8 mouse cellular contexts compared by ENCODE assay signal in the genomic region with DNA sequence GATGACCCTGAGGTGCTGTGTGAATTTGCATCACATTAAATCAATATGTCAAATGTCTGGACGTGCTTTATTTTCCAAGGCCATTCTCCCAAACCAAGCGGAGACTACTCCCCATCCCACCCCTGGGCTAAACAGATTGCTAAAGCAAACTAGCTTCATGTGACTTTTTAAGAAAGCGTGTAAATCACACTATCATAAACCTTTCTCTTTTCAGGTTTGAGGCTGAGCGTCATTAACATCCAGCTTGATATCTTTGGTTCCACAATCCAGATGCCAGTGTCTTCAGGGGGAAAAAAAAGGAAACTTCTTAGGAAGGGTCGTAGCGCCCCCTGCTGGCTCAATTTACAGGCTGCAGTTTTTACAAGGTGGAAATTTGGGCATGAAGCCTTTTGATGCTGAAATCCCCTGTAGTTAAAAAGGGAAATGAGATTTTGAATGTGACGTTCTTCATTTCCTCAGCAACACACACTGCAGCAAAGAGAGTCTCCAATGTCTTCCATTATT.
A peak's percentile ranks its signal among the peaks of the same experiment; 100 is the strongest.
DNase-seq lines count a peak whose midpoint lies in the region; ATAC-seq lines count a peak whose summit lies in the region.

No protein-coding gene starts in this region.

- WGBS in heart, embryonic 10.5 days = 29% methylated on average over 7 of the region's 7 CpGs
- WGBS in forebrain, embryonic 15.5 days = 27% methylated on average over 7 of the region's 7 CpGs
- 4% methylated on average over 7 of the region's 7 CpGs for WGBS in limb, embryonic 11.5 days
- 13% methylated on average over 7 of the region's 7 CpGs for WGBS in neural tube, embryonic 14.5 days

- no peak overlapping the region for H3K4me2 ChIP-seq in forebrain, embryonic 15.5 days (replicated peaks)
- no peak overlapping the region for H3K4me2 ChIP-seq in limb, embryonic 11.5 days (ENCODE audit: low read depth, severe bottlenecking)
- H3K4me2 ChIP-seq in neural tube, embryonic 14.5 days (ENCODE audit: low read depth, low read length) = no peak overlapping the region

- peaks cover 6% of the 10 kb centered on the region; the same call in 1 of the 2 replicates for H3K27me3 ChIP-seq in heart, embryonic 10.5 days (ENCODE audit: insufficient read depth, poor library complexity, severe bottlenecking)
- H3K27me3 ChIP-seq in forebrain, embryonic 15.5 days = no peaks in the 10 kb centered on the region
- H3K27me3 ChIP-seq in limb, embryonic 11.5 days (ENCODE audit: control insufficient read depth, insufficient read depth, low read length) = no peaks in the 10 kb centered on the region
- H3K27me3 ChIP-seq in neural tube, embryonic 14.5 days (ENCODE audit: control insufficient read depth, insufficient read depth, low read length) = no peaks in the 10 kb centered on the region

- no peaks in the 10 kb centered on the region for H3K4me1 ChIP-seq in heart, embryonic 10.5 days
- H3K4me1 ChIP-seq in forebrain, embryonic 15.5 days = no peaks in the 10 kb centered on the region
- H3K4me1 ChIP-seq in limb, embryonic 11.5 days (ENCODE audit: control insufficient read depth, insufficient read depth, low read length) = peaks cover 7% of the 10 kb centered on the region; the same call in 1 of the 2 replicates
- H3K4me1 ChIP-seq in neural tube, embryonic 14.5 days (ENCODE audit: control insufficient read depth, insufficient read depth, low read length) = no peaks in the 10 kb centered on the region

- no peak overlapping the region for H3K9ac ChIP-seq in forebrain, embryonic 15.5 days (replicated peaks)
- no peak overlapping the region for H3K9ac ChIP-seq in limb, embryonic 11.5 days (ENCODE audit: low read length)
- no peak overlapping the region for H3K9ac ChIP-seq in neural tube, embryonic 14.5 days (replicated peaks; ENCODE audit: low read depth, low read length)

- ATAC-seq in forebrain, embryonic 15.5 days (replicated peaks) = 0 out of 2 replicates have a peak, but pooled peaks have one; percentile 53
- peak; percentile 35; the same call in 1 of the 2 replicates for ATAC-seq in limb, embryonic 11.5 days (ENCODE audit: insufficient number of reproducible peaks, low FRiP score, low TSS enrichment, low read depth)
- ATAC-seq in neural tube, embryonic 14.5 days (ENCODE audit: low read depth) = peak; percentile 68

- no peaks in the 10 kb centered on the region for H3K36me3 ChIP-seq in heart, embryonic 10.5 days
- no peaks in the 10 kb centered on the region for H3K36me3 ChIP-seq in forebrain, embryonic 15.5 days
- H3K36me3 ChIP-seq in limb, embryonic 11.5 days (ENCODE audit: control insufficient read depth, insufficient read depth, low read length) = no peaks in the 10 kb centered on the region
- H3K36me3 ChIP-seq in neural tube, embryonic 14.5 days (ENCODE audit: control insufficient read depth, insufficient read depth, low read length) = no peaks in the 10 kb centered on the region

- H3K9me3 ChIP-seq in heart, embryonic 10.5 days = no peaks in the 10 kb centered on the region
- no peaks in the 10 kb centered on the region for H3K9me3 ChIP-seq in forebrain, embryonic 15.5 days
- H3K9me3 ChIP-seq in limb, embryonic 11.5 days (ENCODE audit: control insufficient read depth, low read length) = no peaks in the 10 kb centered on the region
- H3K9me3 ChIP-seq in neural tube, embryonic 14.5 days (ENCODE audit: control insufficient read depth, low read length) = no peaks in the 10 kb centered on the region

- no peak overlapping the region for H3K27ac ChIP-seq in heart, embryonic 10.5 days
- no peak overlapping the region for H3K27ac ChIP-seq in forebrain, embryonic 15.5 days (replicated peaks)
- no peak overlapping the region for H3K27ac ChIP-seq in limb, embryonic 11.5 days (replicated peaks; ENCODE audit: low read depth, low read length)
- no peak overlapping the region for H3K27ac ChIP-seq in neural tube, embryonic 14.5 days (ENCODE audit: low read depth, low read length)

- peak; percentile 61 for DNase-seq in heart, adult 8-10 months (ENCODE audit: low spot score)
- DNase-seq in heart, embryonic 10.5 days (ENCODE audit: low spot score) = no peak
- DNase-seq in adrenal gland, postnatal 25 days = peak; percentile 50
- DNase-seq in hindlimb bud, embryonic 11.5 days (ENCODE audit: extremely low spot score, low read depth, low spot score) = peak; percentile 90
- peak; percentile 91 for DNase-seq in limb, embryonic 11.5 days (ENCODE audit: low spot score)
- DNase-seq in MN1 (ENCODE audit: low spot score) = no peak

- H3K4me3 ChIP-seq in heart, embryonic 10.5 days = no peak overlapping the region
- no peak overlapping the region for H3K4me3 ChIP-seq in forebrain, embryonic 15.5 days
- no peak overlapping the region for H3K4me3 ChIP-seq in limb, embryonic 11.5 days (ENCODE audit: low read depth, low read length)
- H3K4me3 ChIP-seq in neural tube, embryonic 14.5 days (ENCODE audit: low read depth, low read length) = no peak overlapping the region

Comparison
In these comparisons a context has a peak if more than half of its experiments do, and no peak if none do; other contexts are left out.
1. DNase-seq: peak in heart, adult 8-10 months (single experiment), adrenal gland, postnatal 25 days (single experiment), hindlimb bud, embryonic 11.5 days (single experiment) and limb, embryonic 11.5 days (single experiment); none in heart, embryonic 10.5 days (single experiment) and MN1 (single experiment).
2. Peak in every context shown above with its lines, with median percentiles within 50 percentile points of each other: ATAC-seq.